Mouse (Mus musculus) kidney, postnatal 14 days (tissue): ENCODE measurements around the gene Tpd52l1.
A peak's percentile ranks its signal among the peaks of the same experiment; 100 is the strongest.

ENCODE experiments used
- DNase-seq: peaks from one replicate; pipeline ENCODE4 v3.0.0; 2022; ENCODE audit warnings: mixed read lengths

Tpd52l1 gene

GRCm38 (mm10) chr10:31336432-31336831, 109.3 kb downstream of the Tpd52l1 start:
- DNase-seq: no peak

GRCm38 (mm10) chr10:31331225-31331775, 114.5 kb downstream of the Tpd52l1 start:
- peak; percentile 39 for DNase-seq

- DNase-seq: no peak
Measured at GRCm38 (mm10) chr10:31330286-31330962, 115.3 kb downstream of the Tpd52l1 start.

GRCm38 (mm10) chr10:31329436-31329835, 116.3 kb downstream of the Tpd52l1 start:
- no peak for DNase-seq

- no peak for DNase-seq
Measured at GRCm38 (mm10) chr10:31318491-31318890, 127.3 kb downstream of the Tpd52l1 start.

GRCm38 (mm10) chr10:31312865-31313848, 132.6 kb downstream of the Tpd52l1 start, which contains the start of gene Hddc2:
TSS of gene Hddc2 (plus strand) at chr10:31313383.
- DNase-seq: peak; percentile 86

- DNase-seq: no peak
Measured at GRCm38 (mm10) chr10:31307024-31307598, 138.6 kb downstream of the Tpd52l1 start.

GRCm38 (mm10) chr10:31303446-31303845, 142.3 kb downstream of the Tpd52l1 start:
- DNase-seq: no peak

GRCm38 (mm10) chr10:31300292-31300691, 145.5 kb downstream of the Tpd52l1 start:
- DNase-seq: no peak

- peak; percentile 68 for DNase-seq
Measured at GRCm38 (mm10) chr10:31298921-31299574, 146.7 kb downstream of the Tpd52l1 start.

- no peak for DNase-seq
Measured at GRCm38 (mm10) chr10:31298263-31298662, 147.5 kb downstream of the Tpd52l1 start.

GRCm38 (mm10) chr10:31297106-31297505, 148.7 kb downstream of the Tpd52l1 start:
- DNase-seq: no peak

- DNase-seq: no peak
Measured at GRCm38 (mm10) chr10:31296458-31296857, 149.3 kb downstream of the Tpd52l1 start.

GRCm38 (mm10) chr10:31295705-31296104, 150.1 kb downstream of the Tpd52l1 start:
- DNase-seq: no peak

- DNase-seq: no peak
Measured at GRCm38 (mm10) chr10:31288697-31289390, 156.9 kb downstream of the Tpd52l1 start.

- no peak for DNase-seq
Measured at GRCm38 (mm10) chr10:31287787-31288186, 158.0 kb downstream of the Tpd52l1 start.
